Mouse (Mus musculus): ENCODE data around the gene Slco2b1.
A peak's percentile ranks its signal among the peaks of the same experiment; 100 is the strongest.
"Not testable (repeated sequence)": the region's sequence is repeated elsewhere in the genome, so short reads cannot be mapped to it uniquely, and the experiment has no call there.

Slco2b1 gene

DNA sequence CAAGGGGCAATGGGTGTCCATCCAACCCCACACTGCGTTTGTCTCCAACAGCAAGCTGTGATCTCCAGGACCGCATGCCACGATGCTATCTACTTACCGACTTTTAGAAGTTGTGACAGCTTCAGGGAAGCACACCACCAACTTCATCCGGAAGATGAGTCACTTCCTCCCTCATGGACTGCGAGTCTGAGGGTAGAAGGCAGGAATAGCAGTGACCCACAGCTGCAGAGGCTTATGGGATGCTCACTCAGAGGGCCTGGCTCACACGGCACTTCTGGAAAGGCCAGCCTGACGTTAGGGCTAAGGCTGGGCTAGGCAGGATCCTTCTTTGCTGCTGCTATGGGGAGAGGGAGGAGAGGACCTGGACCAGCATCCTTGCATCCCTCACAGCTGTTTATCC is at the start of gene Slco2b1:
Gene Slco2b1 (minus strand): TSS at position 175 of the 400 bp plus-strand sequence.
- no peak for DNase-seq (ENCODE audit: low spot score)

DNA sequence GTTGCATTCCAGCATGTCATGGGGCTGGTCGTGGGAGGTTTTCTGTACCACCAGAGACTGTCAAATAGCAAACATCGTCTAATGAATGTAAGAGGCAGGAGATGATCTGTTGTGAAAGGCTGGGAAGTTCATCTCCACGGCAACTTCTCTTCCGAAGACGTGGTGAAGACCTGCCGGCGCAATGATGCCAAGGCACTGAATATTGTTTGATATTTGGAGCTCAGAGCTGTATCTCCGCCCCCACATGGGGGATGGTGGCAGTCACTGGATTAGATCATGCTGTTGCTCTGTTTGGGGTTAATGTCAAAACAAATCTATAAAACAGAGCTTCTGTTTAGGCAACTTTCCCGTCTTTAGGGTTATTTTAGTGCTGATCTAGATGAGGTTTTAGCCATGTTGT is 28.1 kb upstream of the Slco2b1 start:
- DNase-seq (ENCODE audit: low spot score) = no peak

DNA sequence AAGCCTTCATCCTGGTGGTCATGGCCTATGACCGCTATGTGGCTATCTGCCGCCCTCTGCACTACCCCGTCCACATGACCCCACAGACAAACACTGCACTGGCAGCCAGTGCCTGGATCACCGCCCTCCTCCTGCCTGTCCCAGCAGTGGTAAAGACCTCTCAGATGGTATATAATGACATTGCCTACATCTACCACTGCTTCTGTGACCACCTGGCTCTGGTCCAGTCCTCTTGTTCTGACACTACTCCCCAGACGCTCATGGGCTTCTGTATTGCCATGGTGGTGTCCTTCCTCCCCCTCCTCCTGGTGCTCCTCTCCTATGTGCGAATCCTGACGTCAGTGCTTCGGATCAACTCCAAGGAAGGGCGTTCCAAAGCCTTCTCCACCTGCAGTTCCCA is 24.4 kb upstream of the Slco2b1 start:
- not testable (repeated sequence) for DNase-seq (ENCODE audit: low spot score)

DNA sequence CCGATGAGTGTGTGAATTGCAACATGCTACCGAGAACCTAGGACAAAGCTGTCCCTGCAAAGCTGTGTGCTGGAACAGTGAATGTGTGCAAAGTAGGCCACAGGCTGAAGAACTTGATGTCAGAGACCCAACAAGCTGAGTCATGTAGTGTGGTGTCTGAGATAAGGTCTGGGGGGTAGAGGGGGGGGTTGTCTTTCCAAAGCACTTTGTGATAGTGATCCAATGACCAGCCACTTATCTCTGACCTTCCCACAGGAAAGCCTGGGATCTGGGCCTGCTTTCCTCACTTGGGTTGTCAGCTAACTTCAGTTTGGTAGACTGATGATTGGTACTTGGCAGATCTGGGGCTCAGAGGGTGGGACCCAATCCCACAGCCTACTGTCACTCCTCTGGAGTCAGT is 23.5 kb upstream of the Slco2b1 start:
- DNase-seq (ENCODE audit: low spot score) = no peak

DNA sequence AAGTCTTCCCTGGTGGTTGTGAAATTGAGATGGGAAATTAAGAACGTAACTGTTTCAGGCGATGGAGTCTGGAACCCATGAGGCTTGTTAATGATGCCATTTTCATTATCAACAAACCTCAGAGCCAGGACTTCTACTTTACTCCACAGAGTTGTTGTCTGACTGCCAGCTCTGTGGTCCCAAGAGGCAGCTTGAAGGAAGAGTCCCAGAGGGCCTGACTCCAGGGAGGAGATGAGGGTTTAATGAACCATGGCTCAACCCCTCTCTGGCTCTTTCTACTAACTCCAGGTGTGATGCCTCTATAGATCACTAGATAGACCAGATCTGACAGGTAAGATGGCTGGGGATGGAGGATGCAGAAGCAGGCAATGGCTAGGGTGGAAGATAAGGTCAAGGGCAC is 18.8 kb upstream of the Slco2b1 start, which contains the start of gene Olfr520:
Gene Olfr520 (plus strand): TSS at position 301 of the 400 bp plus-strand sequence.
- peak; percentile 33 for DNase-seq (ENCODE audit: low spot score)

DNA sequence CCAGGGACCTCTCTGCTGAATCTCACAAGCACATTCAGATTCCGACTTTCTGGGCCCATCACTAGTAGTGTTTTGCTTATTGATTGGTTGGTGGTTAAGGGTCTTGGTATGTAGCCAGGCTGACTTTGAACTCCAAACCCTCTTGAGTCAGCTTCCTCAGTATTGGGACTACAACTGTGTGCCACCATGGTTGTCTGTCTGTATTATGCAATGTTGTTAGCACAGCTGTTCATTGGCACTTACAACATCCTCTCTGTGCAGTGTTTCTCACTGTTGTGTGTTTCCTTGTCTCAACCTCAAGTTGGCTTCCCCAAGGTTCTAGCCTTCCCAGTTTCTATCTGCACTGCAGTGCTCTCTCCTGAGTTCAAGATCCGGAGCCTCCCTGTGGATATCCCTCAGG is 5.4 kb upstream of the Slco2b1 start:
- no peak for DNase-seq (ENCODE audit: low spot score)

DNA sequence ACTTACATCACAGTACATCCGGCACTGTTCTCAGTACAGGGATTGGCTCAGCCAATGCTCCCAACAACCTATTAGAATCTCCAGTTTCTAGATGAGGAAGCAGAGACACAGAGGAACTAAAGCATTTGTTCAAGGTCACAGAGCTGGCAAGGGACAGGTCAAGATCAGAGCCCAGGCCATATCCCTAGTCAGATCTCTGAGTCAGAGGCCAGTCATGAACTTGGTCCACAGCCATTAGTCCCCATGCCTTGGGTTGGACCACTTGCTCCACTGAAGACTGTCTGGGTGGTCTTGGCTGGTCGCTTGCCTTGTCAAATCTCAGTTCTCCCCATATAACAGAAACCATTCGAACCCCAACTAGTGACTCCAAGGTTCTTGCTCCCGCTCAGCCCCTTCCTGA is 1.3 kb upstream of the Slco2b1 start:
- DNase-seq (ENCODE audit: low spot score) = no peak

DNA sequence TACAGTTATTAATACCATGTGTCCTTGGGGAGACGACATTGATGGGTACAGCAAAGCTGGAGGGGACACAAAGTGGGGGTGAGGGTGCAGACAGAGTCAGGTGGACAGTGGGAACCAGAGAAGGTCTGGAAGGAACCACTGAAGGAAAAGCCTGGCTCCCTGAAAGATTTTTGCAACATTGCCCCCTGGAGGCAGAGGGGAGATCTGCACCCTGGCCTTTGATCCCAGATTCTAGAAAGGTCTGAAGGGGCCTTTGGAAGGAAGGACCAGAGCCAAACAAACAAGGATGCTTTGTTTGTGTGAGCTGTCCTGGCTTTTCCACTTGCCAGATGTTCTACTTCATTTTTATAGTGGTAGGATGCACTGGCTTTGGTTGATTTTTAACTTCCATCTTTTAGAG is 664 bp downstream of the Slco2b1 start:
- DNase-seq (ENCODE audit: low spot score) = peak; percentile 68

DNA sequence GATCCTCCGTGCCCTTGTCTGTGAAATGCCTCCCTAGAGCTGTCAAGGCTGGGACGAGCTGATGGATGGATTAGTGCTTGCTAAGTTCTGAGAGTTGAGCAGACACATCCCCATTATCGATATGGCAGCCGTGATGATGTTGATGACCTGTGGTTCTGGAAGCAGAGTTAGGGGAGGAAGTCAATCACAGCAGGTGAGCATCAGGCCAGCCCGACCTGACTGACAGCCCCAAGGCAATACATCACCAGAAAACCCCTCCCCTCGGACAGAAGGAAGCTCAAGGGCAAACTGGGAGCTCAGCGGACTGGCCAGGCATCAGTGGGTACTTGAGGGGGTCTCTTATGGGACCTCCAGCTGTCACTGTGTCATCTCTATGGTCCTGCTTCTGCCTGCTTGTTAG is 1.1 kb downstream of the Slco2b1 start:
- no peak for DNase-seq (ENCODE audit: low spot score)

DNA sequence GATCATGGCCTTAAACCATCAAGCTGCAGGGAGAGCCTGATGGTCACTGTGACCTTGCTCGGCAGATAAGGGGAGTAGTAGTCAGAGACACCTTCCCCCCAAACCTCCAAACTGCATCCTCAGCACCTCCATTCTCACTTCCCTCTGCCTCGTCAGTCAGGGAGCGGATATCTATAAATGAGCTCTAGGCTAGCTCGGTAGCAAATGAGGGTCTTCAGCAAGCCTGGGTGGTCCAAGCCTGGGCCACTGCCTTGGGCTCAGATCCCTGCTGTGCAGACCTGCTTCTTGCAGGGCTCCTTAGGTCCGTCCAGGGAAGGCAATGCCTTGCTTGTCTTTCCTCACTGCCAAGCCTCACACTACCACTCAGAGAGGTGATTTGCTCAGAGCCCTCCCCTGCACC is 2.4 kb downstream of the Slco2b1 start:
- DNase-seq (ENCODE audit: low spot score) = no peak

DNA sequence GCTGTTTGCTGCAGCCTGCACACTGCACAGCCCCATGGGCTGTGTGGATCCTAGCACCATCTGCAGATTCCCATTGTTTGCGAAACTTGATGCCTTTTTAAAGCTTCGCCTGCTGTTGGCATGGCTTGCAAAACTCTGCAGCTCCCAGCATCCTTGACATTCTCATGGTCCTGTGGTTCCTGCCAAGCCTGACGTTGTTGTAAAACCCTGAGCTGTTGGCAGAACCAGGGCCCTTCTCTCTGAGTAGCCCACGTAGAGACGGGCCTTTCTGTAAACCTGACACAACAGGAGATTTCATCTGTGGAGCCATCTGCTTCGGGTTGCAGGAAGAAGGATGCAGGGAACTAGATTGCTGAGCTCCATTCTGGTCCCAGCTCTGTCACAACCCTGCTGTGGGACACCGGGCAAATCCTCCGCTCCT is 2.8 kb downstream of the Slco2b1 start:
- DNase-seq (ENCODE audit: low spot score) = peak; percentile 18

DNA sequence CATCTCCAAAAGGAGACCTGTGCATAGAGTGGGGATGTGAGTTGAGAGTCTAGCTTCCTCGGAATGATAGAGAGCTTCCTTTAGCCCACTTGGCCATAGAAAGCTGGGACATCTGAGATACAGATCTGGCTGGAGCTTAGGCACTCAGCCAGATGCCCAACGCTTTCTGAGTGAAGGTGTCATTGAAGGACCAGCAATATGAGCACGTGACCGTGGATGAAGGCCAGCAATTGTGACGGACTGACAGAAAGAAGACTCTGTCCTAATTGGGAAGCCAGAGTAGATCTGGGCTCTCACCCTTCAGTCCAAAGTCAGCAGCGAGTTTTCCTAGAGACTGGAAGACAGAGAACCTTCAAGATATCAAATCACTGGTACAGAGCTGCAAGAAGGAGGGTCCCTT is 3.5 kb downstream of the Slco2b1 start:
- peak; percentile 55 for DNase-seq (ENCODE audit: low spot score)

DNA sequence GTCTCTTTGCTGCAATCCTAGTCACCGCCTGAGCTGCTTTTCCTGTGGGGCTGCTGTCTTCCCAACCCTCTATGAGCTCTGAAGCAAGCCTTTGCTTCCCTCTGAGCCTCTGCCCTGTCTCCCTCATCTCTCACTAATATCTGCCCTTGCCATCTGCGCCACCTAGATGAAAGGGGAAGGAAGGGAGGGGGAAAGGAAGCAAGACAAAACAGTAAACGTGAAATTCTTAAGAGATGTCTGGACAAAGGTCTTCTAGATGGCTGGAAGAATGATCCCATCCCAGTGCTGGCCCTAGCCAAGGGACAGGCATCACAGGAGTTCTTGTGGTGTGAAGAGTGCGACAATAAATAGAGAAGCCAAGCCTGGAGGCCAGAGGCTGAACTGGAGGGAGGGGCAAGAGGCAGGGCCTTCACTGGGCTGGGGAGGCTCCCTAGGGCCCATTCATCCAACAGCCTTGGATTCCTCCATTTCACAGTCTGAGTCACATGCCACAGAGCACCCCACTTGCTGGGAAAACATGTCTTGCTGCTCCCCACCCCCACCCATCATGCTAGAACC is 4.0 kb downstream of the Slco2b1 start:
- DNase-seq (ENCODE audit: low spot score) = peak; percentile 41

DNA sequence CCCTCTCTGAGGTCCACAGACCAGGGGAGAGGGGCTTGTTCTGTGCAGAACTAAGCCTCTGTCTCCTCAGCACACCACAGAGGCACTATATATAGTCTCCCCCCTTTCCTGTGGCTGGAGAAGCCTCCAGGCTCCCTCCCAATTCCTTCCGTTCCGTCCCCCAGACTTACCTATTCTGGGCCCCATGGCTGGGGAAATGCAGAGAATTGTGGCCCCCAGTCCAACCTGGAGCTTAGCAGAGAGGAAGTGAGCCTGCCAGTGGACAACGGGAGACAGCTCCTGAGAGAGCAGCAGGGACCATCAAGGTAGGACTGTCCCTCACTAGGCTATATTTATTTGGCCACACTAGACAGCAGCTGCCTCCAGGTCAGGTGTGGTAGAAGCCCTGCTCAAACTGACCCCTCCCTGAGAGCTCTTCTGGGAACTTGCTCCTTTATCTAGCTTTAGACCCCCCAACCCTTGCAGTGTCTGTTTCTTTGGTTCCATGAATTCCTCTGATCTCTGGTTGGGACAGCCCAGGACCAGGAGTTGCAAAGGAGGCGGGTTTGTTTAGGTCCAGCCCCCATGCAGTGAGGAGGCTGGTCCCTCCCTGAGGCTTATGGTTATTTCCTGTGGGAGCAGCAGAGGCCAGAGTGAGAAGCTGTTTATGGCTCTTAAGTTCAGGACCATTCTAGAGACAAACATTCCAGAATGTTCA is 4.7 kb downstream of the Slco2b1 start:
- DNase-seq (ENCODE audit: low spot score) = peak; percentile 46

DNA sequence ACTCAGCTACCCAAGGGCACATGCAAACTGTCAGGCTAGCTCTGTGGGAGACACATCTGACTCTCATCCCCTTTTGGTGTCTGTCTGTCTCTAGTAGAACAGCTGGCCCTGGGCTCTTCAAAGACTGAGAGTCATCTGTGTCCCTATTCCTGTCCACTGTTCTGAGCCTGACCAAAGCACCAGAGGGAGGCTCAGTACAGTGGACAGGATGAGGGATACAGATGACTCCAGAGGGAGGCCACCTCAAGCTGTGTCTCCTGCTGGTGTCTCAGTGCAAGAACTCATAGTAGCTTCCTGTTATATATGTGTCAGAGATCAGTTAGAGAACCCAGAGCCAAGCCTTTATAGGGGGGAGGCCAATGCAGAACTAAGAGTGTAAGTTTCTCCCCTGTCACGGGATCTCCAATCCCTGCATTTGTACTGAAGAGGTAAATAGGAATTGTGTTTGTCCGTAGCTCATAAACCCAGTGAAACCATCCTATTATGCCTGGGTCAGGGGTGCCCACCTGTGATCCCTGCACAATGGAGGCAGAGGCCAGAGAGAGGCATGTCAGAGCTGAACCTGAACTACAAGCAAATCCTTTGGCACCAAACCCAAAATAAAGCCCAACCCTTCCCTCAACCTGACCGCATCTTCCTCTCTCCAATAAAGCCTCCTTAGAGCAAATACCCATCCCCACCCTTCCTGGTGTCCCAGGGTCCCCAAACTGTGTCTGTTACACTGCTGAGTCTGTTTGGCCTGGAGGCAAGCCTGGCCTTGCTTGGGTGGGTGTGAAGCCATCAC is 6.2 kb downstream of the Slco2b1 start:
- DNase-seq (ENCODE audit: low spot score) = no peak

DNA sequence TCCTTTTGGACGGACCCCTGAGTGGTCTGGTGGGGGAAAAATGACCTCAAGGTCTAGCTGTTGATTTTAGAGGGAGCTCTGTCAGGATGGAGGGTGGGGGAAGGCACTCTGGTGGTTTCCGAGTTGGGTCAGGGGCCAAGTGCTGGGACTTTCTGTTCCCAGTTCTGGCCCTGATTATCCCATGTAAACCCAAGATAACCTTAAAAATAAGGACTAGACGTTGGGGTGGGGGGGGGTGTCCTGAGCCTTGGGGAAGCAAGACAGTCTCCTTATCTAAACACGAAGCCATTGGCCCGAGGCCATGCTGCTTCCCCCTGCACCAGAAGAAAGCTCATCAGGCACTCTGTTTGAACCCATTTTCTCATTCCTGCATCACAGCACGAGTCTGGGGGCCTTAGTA is 8.9 kb downstream of the Slco2b1 start:
- DNase-seq (ENCODE audit: low spot score) = no peak

DNA sequence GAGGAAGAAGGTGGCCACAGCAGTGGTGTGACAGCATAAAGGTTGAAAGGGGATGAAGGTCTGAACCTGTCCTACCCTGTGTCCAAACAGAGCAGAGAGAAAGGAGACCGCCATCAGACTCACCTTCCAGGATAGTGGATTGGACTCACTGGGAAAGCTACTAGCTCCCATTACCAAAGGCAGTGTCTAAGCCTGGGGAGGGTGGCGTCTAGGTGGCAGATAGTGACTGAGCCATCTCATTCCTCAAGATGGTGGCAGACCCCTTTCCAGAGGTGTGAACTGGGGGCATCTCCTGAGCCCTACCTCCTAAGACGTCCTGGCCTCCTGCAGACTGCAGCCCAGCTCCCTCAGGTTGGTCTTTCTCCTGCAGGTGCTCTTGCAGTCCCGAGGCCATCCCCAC is 10.5 kb downstream of the Slco2b1 start:
- DNase-seq (ENCODE audit: low spot score) = no peak

DNA sequence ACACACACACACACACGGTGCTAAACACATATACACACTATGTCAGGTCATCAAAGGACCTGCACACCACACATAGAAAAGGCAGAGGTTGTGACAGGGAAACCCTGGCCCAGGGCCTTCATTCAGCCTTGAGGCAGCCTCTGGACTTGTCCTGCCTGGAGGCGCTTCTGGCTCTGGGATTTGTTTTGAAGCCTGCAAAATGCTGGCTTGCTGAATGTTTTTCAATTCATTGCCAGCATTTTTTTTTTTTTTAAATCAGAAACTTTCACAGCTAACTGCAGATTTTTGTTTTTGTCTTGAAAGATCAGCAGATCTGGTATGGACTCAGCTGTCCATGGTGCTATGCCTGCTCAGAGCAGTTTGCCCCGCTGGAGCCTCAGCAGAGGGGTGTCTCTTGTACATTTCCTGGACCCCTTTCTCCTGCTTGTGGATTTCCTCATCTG is 11.4 kb downstream of the Slco2b1 start:
- DNase-seq (ENCODE audit: low spot score) = no peak

DNA sequence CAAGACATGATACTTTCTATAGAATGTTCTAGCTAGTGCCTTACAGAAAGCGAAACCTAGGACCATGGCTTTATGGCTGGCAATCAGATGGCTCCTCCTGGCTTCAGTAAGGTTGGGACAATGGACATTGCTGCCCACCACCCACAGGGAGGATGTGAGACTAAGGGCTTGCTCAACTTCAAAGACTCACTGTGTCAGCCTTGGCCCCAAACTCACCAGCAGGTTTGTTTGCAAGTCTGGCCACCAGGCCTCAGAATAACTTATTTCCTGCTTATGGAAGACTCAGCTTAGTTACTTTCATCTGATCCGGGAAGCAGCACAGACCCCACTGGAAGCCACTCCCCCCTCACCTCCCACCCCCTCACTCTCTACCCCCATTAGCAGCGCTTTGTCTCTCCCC is 12.0 kb downstream of the Slco2b1 start:
- no peak for DNase-seq (ENCODE audit: low spot score)

DNA sequence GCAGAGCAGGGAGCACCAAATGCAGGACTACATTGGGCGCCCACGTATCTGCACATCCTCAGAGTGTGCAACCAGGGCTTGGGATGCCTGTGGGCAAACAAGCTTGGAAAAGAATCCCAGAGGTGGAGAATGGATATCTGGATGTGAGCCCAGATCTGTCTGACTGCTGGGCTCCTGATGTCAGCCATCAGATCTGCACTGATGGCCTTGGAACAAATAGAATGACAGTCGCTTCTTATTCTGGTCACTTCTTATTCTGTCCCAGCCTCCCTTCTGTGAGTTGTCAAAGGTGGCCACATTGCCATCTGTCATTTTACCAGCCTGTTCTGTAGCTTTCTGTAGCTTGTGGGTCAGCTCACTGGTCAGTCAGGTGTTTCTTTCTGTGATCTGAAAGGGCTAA is 12.6 kb downstream of the Slco2b1 start:
- peak; percentile 38 for DNase-seq (ENCODE audit: low spot score)

DNA sequence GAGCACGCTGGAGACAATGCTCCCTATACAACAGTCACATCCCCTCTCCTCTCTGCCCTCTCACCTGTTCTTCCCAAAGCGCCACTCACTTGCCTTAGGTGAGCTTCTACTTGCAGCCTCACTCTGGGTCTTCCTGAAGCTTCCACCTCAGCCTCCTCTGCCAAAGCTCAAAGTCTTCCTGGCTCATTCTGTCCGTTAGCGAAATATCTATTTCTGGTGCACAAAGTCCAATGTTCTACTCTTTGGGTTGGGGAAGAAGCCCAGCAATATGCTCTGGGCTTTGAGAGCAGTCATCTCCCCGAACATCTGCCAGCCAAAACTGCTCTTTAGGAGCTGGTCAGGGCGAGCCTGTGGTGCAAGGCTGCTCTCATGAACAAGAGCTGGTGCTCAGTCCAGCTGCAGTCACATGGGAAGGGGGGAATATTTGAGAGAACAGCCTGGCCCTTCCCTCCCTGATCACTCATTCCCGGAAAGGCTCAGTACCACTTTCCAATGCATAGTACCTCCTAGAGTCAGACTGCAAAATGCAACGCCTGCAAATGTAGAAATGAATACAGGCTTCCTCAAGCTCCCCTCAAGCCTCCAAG is 15.6 kb downstream of the Slco2b1 start:
- DNase-seq (ENCODE audit: low spot score) = no peak

DNA sequence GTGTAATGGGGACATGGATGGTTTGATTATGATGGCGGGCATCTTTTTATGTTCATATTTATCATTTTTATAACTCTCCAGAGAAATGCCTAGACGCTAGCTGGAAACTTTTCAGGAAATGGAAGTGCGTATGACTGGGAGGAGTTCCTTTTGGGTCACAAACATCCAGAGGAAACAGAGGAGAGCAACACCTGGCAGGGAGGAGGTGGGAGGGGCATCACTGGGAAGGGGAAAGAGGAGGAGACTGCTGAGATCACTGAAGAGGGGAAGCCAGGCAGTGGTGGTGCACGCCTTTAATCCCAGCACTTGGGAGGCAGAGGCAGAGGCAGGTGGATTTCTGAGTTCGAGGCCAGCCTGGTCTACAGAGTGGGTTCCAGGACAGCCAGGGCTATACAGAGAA is 16.7 kb downstream of the Slco2b1 start:
- DNase-seq (ENCODE audit: low spot score) = not testable (repeated sequence)

DNA sequence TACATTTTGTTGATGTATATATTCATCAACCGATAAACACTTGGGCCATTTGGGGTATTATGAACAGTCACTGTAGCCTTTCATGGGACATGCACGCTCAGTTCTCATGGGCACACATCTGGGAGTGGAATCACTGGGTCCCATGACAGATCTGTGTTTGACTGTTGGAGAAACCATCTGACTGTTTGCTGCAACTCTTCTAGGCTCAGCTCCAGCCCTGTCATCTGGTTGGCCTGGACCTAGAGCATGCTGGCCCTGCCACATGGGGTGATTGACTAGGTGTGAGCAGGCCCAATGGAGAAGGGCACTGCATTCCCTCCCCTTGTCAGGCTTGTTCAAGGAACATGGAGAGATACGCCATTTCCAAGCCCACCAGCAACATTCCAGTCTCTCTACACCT is 17.2 kb downstream of the Slco2b1 start:
- no peak for DNase-seq (ENCODE audit: low spot score)

Measured in MN1 (cell line).